Mouse (Mus musculus): ENCODE data around the gene Ankrd10. TPM values are rescaled to one million over a fixed set of nuclear protein-coding genes. Genes with fewer than 3 reads are reported as not detected.
"Not testable (repeated sequence)": the region's sequence is repeated elsewhere in the genome, so short reads cannot be mapped to it uniquely, and the experiment has no call there.

Ankrd10 gene
- total RNA-seq, 2 experiments from 2014 or later = 44.9 to 50.9 TPM

- peak; percentile 37 to 70 for DNase-seq
- intact Hi-C loops (cut with DNase I) = loop anchor here (5.0 kb wide), 2 partner anchors 86 to 109 kb away; partner anchors contain the start of gene 1700016D06Rik
Measured at GRCm38 (mm10) chr8:11616294-11616693, 19.3 kb downstream of the Ankrd10 start.

- no peak for DNase-seq
- intact Hi-C loops (cut with DNase I) = no loop called here
Measured at GRCm38 (mm10) chr8:11614126-11614835, 21.3 kb downstream of the Ankrd10 start.

- intact Hi-C loops (cut with DNase I) = no loop called here
- DNase-seq = no peak
Measured at GRCm38 (mm10) chr8:11608848-11609247, 26.7 kb downstream of the Ankrd10 start.

DNA sequence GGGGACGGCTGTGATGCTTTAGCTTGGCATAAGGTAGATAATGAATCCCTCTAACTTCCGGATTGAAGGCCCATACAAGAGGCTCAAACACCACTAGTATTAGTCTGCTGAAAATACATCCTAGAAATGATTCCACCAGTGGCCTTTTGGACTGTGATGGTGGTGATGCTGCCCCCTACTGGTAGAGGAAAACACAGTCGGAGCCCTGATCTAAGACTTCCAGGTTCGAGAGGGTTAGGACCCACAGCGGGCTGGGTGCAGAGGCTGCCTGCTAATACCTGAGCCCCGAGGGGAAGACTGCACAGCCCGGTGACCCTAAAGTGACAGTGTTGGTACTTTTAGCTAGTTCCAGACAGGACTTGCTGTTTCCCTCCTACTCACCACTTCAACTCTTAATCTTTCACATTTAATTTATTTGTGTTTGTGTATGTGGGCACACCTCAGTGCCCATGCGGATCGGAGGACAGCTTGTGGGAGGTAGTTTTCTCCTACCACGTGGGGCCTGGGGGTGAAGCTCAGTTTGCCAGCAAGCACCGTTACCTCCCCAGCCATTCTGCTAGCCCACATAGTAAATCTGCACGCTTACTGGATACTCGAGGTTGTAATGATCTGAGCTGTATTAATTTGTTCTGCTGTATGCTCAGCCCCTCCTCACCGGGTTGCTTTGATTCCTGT, 33.4 kb downstream of the Ankrd10 start:
- DNase-seq = peak; percentile 70 to 85
- intact Hi-C loops (cut with DNase I) = loop anchor here (5.0 kb wide), 3 partner anchors 40 to 95 kb away; no protein-coding TSS in a partner anchor

GRCm38 (mm10) chr8:11600301-11600951, 35.1 kb downstream of the Ankrd10 start:
- intact Hi-C loops (cut with DNase I) = loop anchor here (5.0 kb wide), 3 partner anchors 38 to 93 kb away; no protein-coding TSS in a partner anchor
- no peak for DNase-seq

GRCm38 (mm10) chr8:11593222-11593884, 42.2 kb downstream of the Ankrd10 start:
- DNase-seq = no peak
- intact Hi-C loops (cut with DNase I) = no loop called here

GRCm38 (mm10) chr8:11592296-11592695, 43.3 kb downstream of the Ankrd10 start:
- DNase-seq = no peak
- intact Hi-C loops (cut with DNase I) = no loop called here

- DNase-seq = no peak
- intact Hi-C loops (cut with DNase I) = no loop called here
Measured at GRCm38 (mm10) chr8:11591837-11592236, 43.7 kb downstream of the Ankrd10 start.

- no peak for DNase-seq
- intact Hi-C loops (cut with DNase I) = no loop called here
Measured at GRCm38 (mm10) chr8:11586374-11586745, 49.2 kb downstream of the Ankrd10 start.

DNA sequence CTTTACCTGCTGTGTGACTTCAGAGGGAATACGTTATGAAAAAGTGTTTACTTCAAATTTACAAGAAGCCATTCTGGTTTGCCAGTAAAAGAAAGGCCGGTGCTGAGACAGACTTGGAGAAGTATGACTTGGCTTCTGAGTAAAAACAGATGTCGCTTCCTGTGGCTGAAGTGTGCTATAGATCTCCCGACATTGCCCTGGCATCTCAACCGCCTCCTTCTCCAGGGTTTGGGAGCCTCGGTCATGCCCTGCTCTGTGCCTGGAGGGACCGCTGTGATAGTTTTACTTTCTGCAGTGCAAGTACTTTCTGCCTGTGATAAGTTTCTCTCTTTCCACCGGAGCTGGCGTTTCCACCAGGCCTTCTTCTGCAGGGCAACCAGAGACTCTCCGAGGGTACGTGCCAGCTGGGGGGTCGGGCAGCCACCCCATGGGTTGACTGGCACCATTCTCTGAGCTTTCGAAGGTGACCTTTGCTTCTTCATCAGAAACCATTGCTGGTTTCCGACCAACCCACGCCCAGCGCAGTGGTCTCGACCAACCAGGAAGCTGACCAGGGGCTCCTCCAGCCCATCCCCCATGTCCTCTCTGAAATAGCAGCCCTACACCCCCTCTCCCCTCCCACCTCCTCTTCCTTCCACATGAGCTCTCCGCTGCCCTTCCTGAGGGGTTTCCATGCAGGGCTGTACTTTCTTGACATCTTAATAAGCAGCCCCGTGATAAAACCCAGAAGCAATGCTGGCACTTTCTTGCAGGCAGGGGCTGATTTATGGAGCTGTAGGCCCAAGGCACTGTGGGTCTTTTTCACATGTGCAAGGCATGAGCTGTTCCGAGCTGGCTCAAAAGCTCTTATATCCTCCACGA, 49.8 kb downstream of the Ankrd10 start:
- intact Hi-C loops (cut with DNase I) = no loop called here
- no peak for DNase-seq

- intact Hi-C loops (cut with DNase I) = no loop called here
- peak in 1 of 2 experiments; percentile 38 for DNase-seq
Measured at GRCm38 (mm10) chr8:11575604-11576384, 59.8 kb downstream of the Ankrd10 start.

DNA sequence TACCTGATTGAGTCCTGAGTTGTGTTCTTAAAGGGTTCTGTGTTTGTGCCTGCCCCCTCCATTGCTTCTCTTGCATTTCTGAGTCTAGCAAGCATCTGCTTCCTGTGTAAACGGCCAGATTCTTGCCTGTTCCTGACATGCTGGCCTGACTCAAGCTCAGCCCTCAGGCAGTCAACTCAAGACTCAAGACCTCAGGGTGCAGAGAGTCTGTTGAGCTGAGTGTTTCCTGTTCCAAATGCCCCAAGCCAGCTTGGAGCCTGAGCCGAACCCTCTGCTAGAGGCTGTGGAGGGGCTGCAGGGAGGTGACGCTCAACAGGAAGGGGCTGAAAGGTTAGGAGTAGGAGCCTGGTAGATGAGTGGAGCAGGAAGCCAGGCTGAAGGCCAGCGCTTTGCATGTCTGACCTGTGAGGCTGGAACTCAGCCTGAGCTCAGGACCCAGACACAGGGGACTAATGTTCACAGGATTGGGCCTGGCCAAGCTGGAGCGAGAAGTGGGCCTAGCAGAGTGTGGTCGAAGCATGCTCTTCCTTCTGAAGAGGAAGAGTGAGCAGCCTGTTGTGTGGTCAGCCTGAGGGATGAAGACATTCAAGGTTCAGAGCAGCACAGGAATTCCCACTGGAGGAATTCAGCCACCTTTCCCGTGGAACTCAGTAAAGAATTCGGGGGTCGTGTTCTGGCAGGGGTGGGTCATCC, 60.5 kb downstream of the Ankrd10 start:
- intact Hi-C loops (cut with DNase I) = no loop called here
- DNase-seq = peak in 1 of 2 experiments; percentile 24

DNA sequence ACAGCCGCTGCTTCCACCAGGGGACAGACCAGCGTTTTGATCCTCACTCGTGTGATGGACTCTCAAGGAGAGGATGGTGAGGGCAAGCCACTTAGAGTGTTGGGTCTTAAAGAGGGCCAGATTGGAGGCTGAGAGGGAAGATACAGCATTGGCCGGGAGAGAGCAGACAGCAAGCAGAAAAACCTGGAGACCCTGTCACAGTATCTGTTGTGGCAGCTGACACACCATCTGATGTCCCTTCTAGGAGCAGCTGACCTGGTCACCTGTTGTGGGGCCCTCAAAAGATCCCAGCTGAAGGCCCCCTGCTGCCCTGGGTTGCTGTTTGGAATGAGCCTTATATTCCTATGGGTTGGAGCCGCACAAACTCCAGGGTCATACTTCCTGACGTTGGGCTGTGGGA, 63.1 kb downstream of the Ankrd10 start:
- no peak for DNase-seq
- intact Hi-C loops (cut with DNase I) = no loop called here

GRCm38 (mm10) chr8:11571950-11572349, 63.6 kb downstream of the Ankrd10 start:
- DNase-seq = no peak
- intact Hi-C loops (cut with DNase I) = no loop called here

- intact Hi-C loops (cut with DNase I) = no loop called here
- no peak for DNase-seq
Measured at GRCm38 (mm10) chr8:11570742-11571141, 64.8 kb downstream of the Ankrd10 start.

GRCm38 (mm10) chr8:11569260-11570097, 66.1 kb downstream of the Ankrd10 start:
- intact Hi-C loops (cut with DNase I) = no loop called here

GRCm38 (mm10) chr8:11568193-11568592, 67.4 kb downstream of the Ankrd10 start:
- DNase-seq; intact Hi-C loops (cut with DNase I): not testable (repeated sequence)

More at GRCm38 (mm10) chr8:11569260-11570097, 66.1 kb downstream of the Ankrd10 start:
- no peak for DNase-seq

- intact Hi-C loops (cut with DNase I) = loop anchor here (5.0 kb wide), 1 partner anchor 38 kb away; no protein-coding TSS in a partner anchor
- no peak for DNase-seq
Measured at GRCm38 (mm10) chr8:11564721-11565120, 70.8 kb downstream of the Ankrd10 start.

All from heart, postnatal 10 days (tissue).